Mouse (Mus musculus) liver, adult (tissue): ENCODE results near the gene Ccnq.

Experiments
- GATA4 ChIP-seq: IDR thresholded peaks from 2 replicates; pipeline ENCODE4 v1.6.1; 2014; ENCODE audit warnings: mild to moderate bottlenecking, low read length; ENCODE audit not compliant: insufficient replicate concordance

Gene Ccnq

GRCm38 (mm10) chr11:78750885-78751842, at the start of gene Ccnq:
Ccnq (minus strand) TSS chr11:78751729.
- no peak for TF ChIP-seq GATA4

- no peak for TF ChIP-seq GATA4
Observed at GRCm38 (mm10) chr11:78801094-78801493, 49.6 kb upstream of the Ccnq start.

- no peak for TF ChIP-seq GATA4
Observed at GRCm38 (mm10) chr11:78796072-78796729, 44.7 kb upstream of the Ccnq start.

- TF ChIP-seq GATA4, result no peak
Observed at GRCm38 (mm10) chr11:78793116-78793515, 41.6 kb upstream of the Ccnq start.

- no peak for TF ChIP-seq GATA4
Observed at GRCm38 (mm10) chr11:78792465-78792864, 40.9 kb upstream of the Ccnq start.

GRCm38 (mm10) chr11:78792055-78792454, 40.5 kb upstream of the Ccnq start:
- no peak for TF ChIP-seq GATA4

- no peak for TF ChIP-seq GATA4
Observed at GRCm38 (mm10) chr11:78791582-78791981, 40.1 kb upstream of the Ccnq start.

GRCm38 (mm10) chr11:78789370-78790060, 38.0 kb upstream of the Ccnq start:
- no peak for TF ChIP-seq GATA4

GRCm38 (mm10) chr11:78786013-78786431, 34.5 kb upstream of the Ccnq start:
- TF ChIP-seq GATA4, result no peak

GRCm38 (mm10) chr11:78782791-78783347, 31.3 kb upstream of the Ccnq start:
- TF ChIP-seq GATA4, result no peak

GRCm38 (mm10) chr11:78782326-78782725, 30.8 kb upstream of the Ccnq start:
- no peak for TF ChIP-seq GATA4

GRCm38 (mm10) chr11:78780571-78780970, 29.0 kb upstream of the Ccnq start:
- TF ChIP-seq GATA4, result no peak

GRCm38 (mm10) chr11:78780002-78780401, 28.5 kb upstream of the Ccnq start:
- no peak for TF ChIP-seq GATA4

GRCm38 (mm10) chr11:78777851-78778680, 26.5 kb upstream of the Ccnq start:
- TF ChIP-seq GATA4, result no peak
